Comparison of ENCODE assay signal across 8 mouse cellular contexts in genomic region chr11:6545857-6546192, GRCm38 (mm10). TPM values are rescaled to one million over a fixed set of nuclear protein-coding genes. Genes with fewer than 3 reads are reported as not detected.
DNase-seq lines count a peak whose midpoint lies in the region; ATAC-seq and TF ChIP-seq lines count a peak whose summit lies in the region.

No protein-coding gene starts in this region.

- H3K9me3 ChIP-seq in heart, postnatal 0 days (replicated peaks; ENCODE audit: control insufficient read depth, low read length): no peaks in the 10 kb centered on the region
- no peaks in the 10 kb centered on the region for H3K9me3 ChIP-seq in MEL (replicated peaks; ENCODE audit: insufficient read depth, low read length)
- no peaks in the 10 kb centered on the region for H3K9me3 ChIP-seq in hindbrain, embryonic 12.5 days (replicated peaks)
- H3K9me3 ChIP-seq in midbrain, embryonic 12.5 days: no peaks in the 10 kb centered on the region

- ATAC-seq in heart, postnatal 0 days (ENCODE audit: insufficient read depth, low read depth): no peak
- peak; percentile 15; the same call in 1 of the 2 replicates for ATAC-seq in hindbrain, embryonic 12.5 days (ENCODE audit: low FRiP score)
- peak; percentile 6 for ATAC-seq in midbrain, embryonic 12.5 days (ENCODE audit: low FRiP score, low read depth)

- DNase-seq in heart, postnatal 0 days (ENCODE audit: low spot score): no peak
- DNase-seq in heart, postnatal 10 days: no peak
- DNase-seq in MEL (ENCODE audit: low read depth, low spot score): peak; percentile 40
- DNase-seq in urinary bladder, postnatal 14 days (ENCODE audit: low spot score): no peak
- no peak for DNase-seq in left cerebral cortex, adult 9 months (ENCODE audit: low spot score in 2 of 2)
- DNase-seq in adrenal gland, postnatal 25 days: no peak

- H3K79me2 ChIP-seq in MEL (ENCODE audit: control insufficient read depth, insufficient read depth, low read length, poor library complexity): peaks cover 41% of the 10 kb centered on the region

- H3K4me2 ChIP-seq in heart, postnatal 0 days (ENCODE audit: low read depth, low read length): peak overlapping the region; percentile 62
- H3K4me2 ChIP-seq in hindbrain, embryonic 12.5 days (replicated peaks): peak overlapping the region; percentile 69
- peak overlapping the region; percentile 65 for H3K4me2 ChIP-seq in midbrain, embryonic 12.5 days (replicated peaks)

- no peaks in the 10 kb centered on the region for H3K27me3 ChIP-seq in heart, postnatal 0 days (ENCODE audit: control insufficient read depth, insufficient read depth, low read length)
- H3K27me3 ChIP-seq in MEL (ENCODE audit: control insufficient read depth in 1 of 2, insufficient read depth in 2 of 2, low read length in 2 of 2): no peaks in the 10 kb centered on the region
- no peaks in the 10 kb centered on the region for H3K27me3 ChIP-seq in hindbrain, embryonic 12.5 days
- no peaks in the 10 kb centered on the region for H3K27me3 ChIP-seq in midbrain, embryonic 12.5 days

- H3K4me3 ChIP-seq in heart, postnatal 0 days (ENCODE audit: low read depth, low read length): peak overlapping the region; percentile 81
- peak overlapping the region; percentile 46 to 48 for H3K4me3 ChIP-seq in MEL (ENCODE audit: control insufficient read depth in 1 of 2, insufficient read depth in 1 of 2, low read depth in 2 of 2, low read length in 2 of 2)
- peak overlapping the region; percentile 95 for H3K4me3 ChIP-seq in hindbrain, embryonic 12.5 days
- peak overlapping the region; percentile 95 for H3K4me3 ChIP-seq in midbrain, embryonic 12.5 days

- intact Hi-C loops in heart, postnatal 10 days (cut with DNase I): loop anchor here (5.0 kb wide), 2 partner anchors 74 to 81 kb away; partner anchors contain the start of gene Tbrg4

- H3K9ac ChIP-seq in heart, postnatal 0 days (replicated peaks; ENCODE audit: low read depth, low read length): peak overlapping the region; percentile 87; the same call in 1 of the 2 replicates
- H3K9ac ChIP-seq in MEL (ENCODE audit: control insufficient read depth, low read depth, low read length, poor library complexity, severe bottlenecking): peak overlapping the region; percentile 96
- H3K9ac ChIP-seq in hindbrain, embryonic 12.5 days: peak overlapping the region; percentile 97
- H3K9ac ChIP-seq in midbrain, embryonic 12.5 days (replicated peaks): peak overlapping the region; percentile 88

- no peak for TF ChIP-seq POLR2A in MEL (IDR thresholded peaks at IDR 0.05; ENCODE audit: control insufficient read depth in 1 of 2, insufficient read depth in 1 of 2, low read depth in 1 of 2, low read length in 2 of 2, poor library complexity in 1 of 2)

- TF ChIP-seq EP300 in heart, postnatal 0 days (IDR thresholded peaks at IDR 0.05; ENCODE audit: low read depth): no peak
- no peak for TF ChIP-seq EP300 in MEL (IDR thresholded peaks at IDR 0.05; ENCODE audit: low read depth in 1 of 2, low read length in 2 of 2)

- peaks cover 6% of the 10 kb centered on the region; the same call in 1 of the 2 replicates for H3K4me1 ChIP-seq in heart, postnatal 0 days (ENCODE audit: control insufficient read depth, insufficient read depth)
- H3K4me1 ChIP-seq in MEL (ENCODE audit: control insufficient read depth in 1 of 2, insufficient read depth in 2 of 2, low read length in 2 of 2): peaks cover 3 to 10% of the 10 kb centered on the region in 2 experiments; a peak in 1 of 4 replicates
- peaks cover 12% of the 10 kb centered on the region for H3K4me1 ChIP-seq in hindbrain, embryonic 12.5 days
- peaks cover 14% of the 10 kb centered on the region for H3K4me1 ChIP-seq in midbrain, embryonic 12.5 days

- TF ChIP-seq CTCF in heart, postnatal 0 days (IDR thresholded peaks at IDR 0.05; ENCODE audit: low read depth): no peak
- no peak for TF ChIP-seq CTCF in MEL (IDR thresholded peaks at IDR 0.05 in 2 of 3, conservative IDR thresholded peaks at IDR 0.05 in 1 of 3; ENCODE audit: control insufficient read depth in 1 of 3, insufficient read depth in 1 of 3, low read depth in 2 of 3, low read length in 3 of 3, poor library complexity in 1 of 3, severe bottlenecking in 1 of 3)

- WGBS in heart, postnatal 0 days: 32% methylated on average over 3 of the region's 3 CpGs
- 34% methylated on average over 3 of the region's 3 CpGs for WGBS in hindbrain, embryonic 12.5 days
- WGBS in midbrain, embryonic 12.5 days: 22% methylated on average over 3 of the region's 3 CpGs

- H3K36me3 ChIP-seq in heart, postnatal 0 days (replicated peaks; ENCODE audit: control insufficient read depth, insufficient read depth, low read length): no peaks in the 10 kb centered on the region
- H3K36me3 ChIP-seq in MEL (ENCODE audit: control insufficient read depth in 1 of 2, insufficient read depth in 2 of 2, low read length in 2 of 2): peaks cover 3 to 21% of the 10 kb centered on the region in 2 experiments; a peak in 3 of 4 replicates
- H3K36me3 ChIP-seq in hindbrain, embryonic 12.5 days: no peaks in the 10 kb centered on the region
- no peaks in the 10 kb centered on the region for H3K36me3 ChIP-seq in midbrain, embryonic 12.5 days

- H3K27ac ChIP-seq in heart, postnatal 0 days (ENCODE audit: low read depth): peak overlapping the region; percentile 95
- peak overlapping the region; percentile 88 for H3K27ac ChIP-seq in MEL (ENCODE audit: control insufficient read depth, low read depth, low read length)
- H3K27ac ChIP-seq in hindbrain, embryonic 12.5 days: peak overlapping the region; percentile 95
- peak overlapping the region; percentile 93 for H3K27ac ChIP-seq in midbrain, embryonic 12.5 days (replicated peaks)

- TF ChIP-seq RAD21 in MEL (IDR thresholded peaks at IDR 0.05; ENCODE audit: low read depth, low read length): no peak

TF ChIP-seq in MEL, 35 proteins besides CTCF, POLR2A, EP300 and RAD21:
- TF ChIP-seq MXI1 (IDR thresholded peaks at IDR 0.05; ENCODE audit: low read depth, low read length) (no peak), UBTF (IDR thresholded peaks at IDR 0.05; ENCODE audit: borderline replicate concordance, insufficient read depth, low read depth, low read length) (no peak), CHD1 (IDR thresholded peaks at IDR 0.05; ENCODE audit: low read depth, low read length) (0 out of 2 replicates have a peak, but pooled peaks have one; percentile 5), ZNF384 (IDR thresholded peaks at IDR 0.05; ENCODE audit: low read depth, low read length) (peak; percentile 71), GABPA (IDR thresholded peaks at IDR 0.05; ENCODE audit: low read depth, low read length) (no peak)
TF ChIP-seq in MEL: peak in this region for 2.

RNA-seq across cellular contexts. Expression of gene Ccm2, which starts 0.9 kb away (rescaled TPM):
- total RNA-seq in heart, postnatal 0 days (2014; rRNA removed; ENCODE audit: low replicate concordance): 54.4 and 56.9 TPM in 2 replicates
- 38.4 and 41.9 TPM in 2 replicates for polyA plus RNA-seq in heart, postnatal 0 days (2015; fragmentation: Nextera tagmentation; extraction: Ambion mirVana)
- 10 to 100 TPM; 28.3 to 29.6 TPM for total RNA-seq in heart, postnatal 10 days (2021)
- 65.2 and 66.4 TPM in 2 replicates for total RNA-seq in MEL (2012; rRNA removed)
- 10 to 100 TPM in 1 of 2 experiments, not detected in 1; 49.2 TPM for polyA plus RNA-seq in MEL (2012; ENCODE audit: insufficient read depth in 1 of 2, insufficient read length in 2 of 2, low read depth in 1 of 2, low replicate concordance in 2 of 2, missing spikeins in 1 of 2)
- 89.5 and 95.8 TPM in 2 replicates for polyA plus RNA-seq in hindbrain, embryonic 12.5 days (2016; fragmentation: Nextera tagmentation; extraction: Ambion mirVana)
- 87.5 and 88.6 TPM in 2 replicates for polyA plus RNA-seq in midbrain, embryonic 12.5 days (2016; fragmentation: Nextera tagmentation; extraction: Ambion mirVana)
- total RNA-seq in adrenal gland, postnatal 25 days (2021): 31.5 and 38.4 TPM in 2 replicates

RNA-seq across cellular contexts. Expression of gene Myo1g, which starts 25.1 kb away (rescaled TPM):
- 0.65 and 1.6 TPM in 2 replicates for total RNA-seq in heart, postnatal 0 days (2014; rRNA removed; ENCODE audit: low replicate concordance)
- polyA plus RNA-seq in heart, postnatal 0 days (2015; fragmentation: Nextera tagmentation; extraction: Ambion mirVana): 0.49 and 0.56 TPM in 2 replicates
- total RNA-seq in heart, postnatal 10 days (2021): 1 to 10 TPM; 1.4 to 1.6 TPM
- 19.4 and 22.8 TPM in 2 replicates for total RNA-seq in MEL (2012; rRNA removed)
- polyA plus RNA-seq in MEL (2012; ENCODE audit: insufficient read depth in 1 of 2, insufficient read length in 2 of 2, low read depth in 1 of 2, low replicate concordance in 2 of 2, missing spikeins in 1 of 2): 10 to 100 TPM in 1 of 2 experiments, not detected in 1; 33.3 TPM
- polyA plus RNA-seq in hindbrain, embryonic 12.5 days (2016; fragmentation: Nextera tagmentation; extraction: Ambion mirVana): 0.50 and 0.70 TPM in 2 replicates
- 0.31 and 0.47 TPM in 2 replicates for polyA plus RNA-seq in midbrain, embryonic 12.5 days (2016; fragmentation: Nextera tagmentation; extraction: Ambion mirVana)
- 0.48 and 1.3 TPM in 2 replicates for total RNA-seq in adrenal gland, postnatal 25 days (2021)
